Mouse (Mus musculus) myocyte (in vitro differentiated cells): ENCODE measurements around the gene Ccdc155.

Experiments
- E2F4 ChIP-seq: IDR thresholded peaks from one replicate; pipeline ENCODE4 v1.6.1; 2011; ENCODE audit warnings: mild to moderate bottlenecking, control low read depth, moderate library complexity; ENCODE audit not compliant: insufficient read depth
- MAX ChIP-seq: IDR thresholded peaks from one replicate; pipeline ENCODE4 v1.6.1; 2011; ENCODE audit warnings: low read depth, mild to moderate bottlenecking, control low read depth
- MYOD1 ChIP-seq, 3 experiments: IDR thresholded peaks; one replicate each; pipeline ENCODE4 v1.6.1; 2011; ENCODE audit warnings: control low read depth in 2 of 3, low read depth in 2 of 3, mild to moderate bottlenecking in 2 of 3, moderate library complexity in 1 of 3; ENCODE audit not compliant: insufficient read length in 2 of 3, control insufficient read depth in 1 of 3
- MYOG ChIP-seq, 3 experiments: IDR thresholded peaks; one replicate each; pipeline ENCODE4 v1.6.1; 2011; ENCODE audit warnings: control low read depth in 2 of 3, low read depth in 2 of 3, mild to moderate bottlenecking in 2 of 3; ENCODE audit not compliant: insufficient read length in 2 of 3, control insufficient read depth in 1 of 3, insufficient read depth in 1 of 3
- POLR2A ChIP-seq: IDR thresholded peaks from one replicate; pipeline ENCODE4 v1.6.1; 2011; ENCODE audit warnings: low read depth, mild to moderate bottlenecking, control low read depth, moderate library complexity; ENCODE audit not compliant: insufficient read length
- POLR2AphosphoS2 ChIP-seq: IDR thresholded peaks from one replicate; pipeline ENCODE4 v1.6.1; 2011; ENCODE audit warnings: low read depth, control low read depth; ENCODE audit not compliant: insufficient read length
- REST ChIP-seq: IDR thresholded peaks from one replicate; pipeline ENCODE4 v1.6.1; 2011; ENCODE audit warnings: mild to moderate bottlenecking, control low read depth, moderate library complexity; ENCODE audit not compliant: insufficient read depth, insufficient read length
- TCF3 ChIP-seq: IDR thresholded peaks from one replicate; pipeline ENCODE4 v1.6.1; 2011; ENCODE audit warnings: low read depth, control low read depth; ENCODE audit not compliant: insufficient read length

DNA sequence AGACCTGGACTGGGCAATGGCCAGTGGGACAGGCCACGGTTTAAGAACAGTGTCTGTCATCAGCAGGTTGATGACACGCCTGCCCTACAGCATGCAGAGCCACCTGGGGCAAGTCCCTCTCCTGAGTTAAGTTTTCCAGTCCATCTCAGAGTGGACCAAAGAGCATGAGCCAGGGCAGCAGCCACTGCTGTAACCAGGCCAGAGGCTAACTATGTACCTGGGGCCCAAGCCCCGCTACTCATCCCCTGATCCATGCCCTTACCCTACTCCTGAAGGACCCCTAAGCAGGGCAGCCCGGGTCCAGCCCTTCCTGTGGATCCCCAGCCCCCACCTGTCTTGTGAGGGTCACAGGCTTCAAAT is 8.5 kb downstream of the Ccdc155 start:
- TF ChIP-seq POLR2A (no peak), MYOD1 (IDR thresholded peaks at IDR 0.05; ENCODE audit: control insufficient read depth in 1 of 3, insufficient read length in 2 of 3, low read depth in 2 of 3) (no peak), MAX (no peak), POLR2AphosphoS2 (no peak), REST (no peak), MYOG (IDR thresholded peaks at IDR 0.05; ENCODE audit: control insufficient read depth in 1 of 3, insufficient read depth in 1 of 3, insufficient read length in 2 of 3, low read depth in 2 of 3) (no peak), TCF3 (no peak), E2F4 (no peak)
